Mouse (Mus musculus) retina, postnatal 1 day (tissue): ENCODE measurements around the gene Catsperg1.
"Not testable (repeated sequence)": the region's sequence is repeated elsewhere in the genome, so short reads cannot be mapped to it uniquely, and the experiment has no call there.

ENCODE experiments used
- DNase-seq: peaks from one replicate; pipeline ENCODE4 v3.0.0-alpha.2; 2012

The Catsperg1 gene

GRCm38 (mm10) chr7:29213675-29214082 lies at the start of gene Catsperg1:
Catsperg1 (minus strand) TSS chr7:29214035.
- peak; percentile 87 for DNase-seq

GRCm38 (mm10) chr7:29262151-29262550 lies 48.3 kb upstream of the Catsperg1 start:
- DNase-seq = no peak

- peak; percentile 67 for DNase-seq
Measured at GRCm38 (mm10) chr7:29259781-29260730, 46.2 kb upstream of the Catsperg1 start.

- no peak for DNase-seq
Measured at GRCm38 (mm10) chr7:29257368-29257767, 43.5 kb upstream of the Catsperg1 start.

GRCm38 (mm10) chr7:29255875-29256274 lies 42.0 kb upstream of the Catsperg1 start:
- DNase-seq = no peak

- DNase-seq = no peak
Measured at GRCm38 (mm10) chr7:29253842-29254241, 40.0 kb upstream of the Catsperg1 start.

GRCm38 (mm10) chr7:29251166-29251565 lies 37.3 kb upstream of the Catsperg1 start:
- no peak for DNase-seq

GRCm38 (mm10) chr7:29248261-29248841 lies 34.5 kb upstream of the Catsperg1 start, which contains the start of gene 2200002D01Rik:
2200002D01Rik (minus strand) TSS chr7:29248466.
- DNase-seq = no peak

- DNase-seq = no peak
Measured at GRCm38 (mm10) chr7:29247706-29248105, 33.9 kb upstream of the Catsperg1 start.

GRCm38 (mm10) chr7:29247314-29247700 lies 33.5 kb upstream of the Catsperg1 start:
- DNase-seq = peak; percentile 74

GRCm38 (mm10) chr7:29246619-29247313 lies 32.9 kb upstream of the Catsperg1 start:
- DNase-seq = no peak

GRCm38 (mm10) chr7:29246015-29246414 lies 32.2 kb upstream of the Catsperg1 start:
- DNase-seq = no peak

GRCm38 (mm10) chr7:29244732-29245416 lies 31.0 kb upstream of the Catsperg1 start:
- no peak for DNase-seq

- DNase-seq = peak; percentile 100
Measured at GRCm38 (mm10) chr7:29238019-29238967, 24.5 kb upstream of the Catsperg1 start, which contains the start of gene Yif1b. Yif1b (plus strand) TSS chr7:29238329.

- DNase-seq = not testable (repeated sequence)
Measured at GRCm38 (mm10) chr7:29237596-29237995, 23.8 kb upstream of the Catsperg1 start.

- no peak for DNase-seq
Measured at GRCm38 (mm10) chr7:29236593-29236992, 22.8 kb upstream of the Catsperg1 start.

- no peak for DNase-seq
Measured at GRCm38 (mm10) chr7:29234661-29235060, 20.8 kb upstream of the Catsperg1 start.

GRCm38 (mm10) chr7:29233745-29234144 lies 19.9 kb upstream of the Catsperg1 start:
- DNase-seq = no peak

GRCm38 (mm10) chr7:29232247-29233013 lies 18.6 kb upstream of the Catsperg1 start, which contains the start of gene Kcnk6:
Kcnk6 (minus strand) TSS chr7:29232515.
- peak; percentile 42 for DNase-seq

- DNase-seq = no peak
Measured at GRCm38 (mm10) chr7:29231517-29231916, 17.7 kb upstream of the Catsperg1 start.

GRCm38 (mm10) chr7:29230560-29230959 lies 16.7 kb upstream of the Catsperg1 start:
- DNase-seq = no peak
